Mouse (Mus musculus) C2C12 (cell line): ENCODE measurements at regions not wholly inside any gene's neighbourhood (a gene's known extent, or its start where the extent isn't known, plus 50 kb on each side); places are given as distances from the start of the nearest gene placed in this dataset.

ENCODE experiments used
- CTCF ChIP-seq: IDR thresholded peaks from one replicate; pipeline ENCODE4 v1.5.1; 2011; ENCODE audit not compliant: control insufficient read depth, insufficient read depth, insufficient read length
- MAX ChIP-seq: IDR thresholded peaks from one replicate; pipeline ENCODE4 v1.6.1; 2011; ENCODE audit warnings: mild to moderate bottlenecking, control low read depth

DNA sequence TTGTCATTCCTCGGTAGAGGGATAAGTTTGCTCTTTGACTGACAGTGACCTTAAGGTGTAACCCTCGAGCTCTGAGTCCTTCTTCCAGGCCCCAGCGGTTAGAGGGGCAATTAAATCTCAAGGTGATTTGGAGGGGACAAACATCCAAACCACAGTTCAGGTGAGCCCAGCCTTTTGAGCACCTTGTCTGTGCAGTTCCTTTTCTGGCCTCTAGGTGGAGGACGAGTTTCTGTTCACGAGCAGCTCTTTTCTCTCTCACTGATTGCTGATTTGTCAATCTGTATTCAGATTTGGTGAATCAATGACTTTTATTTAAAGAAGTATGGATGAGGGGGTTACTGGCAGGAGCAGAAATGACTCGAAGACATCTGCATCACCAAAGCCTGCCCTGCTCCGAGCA lies 74.0 kb downstream of the Trim42 start:
- TF ChIP-seq CTCF: no peak
- no peak for TF ChIP-seq MAX
